Mouse (Mus musculus) liver, postnatal 0 days (tissue): ENCODE results near the gene Map2k3. TPM values are rescaled to one million over a fixed set of nuclear protein-coding genes. Genes with fewer than 3 reads are reported as not detected.
A peak's percentile ranks its signal among the peaks of the same experiment; 100 is the strongest.
"Not testable (repeated sequence)": the region's sequence is repeated elsewhere in the genome, so short reads cannot be mapped to it uniquely, and the experiment has no call there.

ENCODE experiments used
- ATAC-seq: fragments of 200-750 bp; cut with Nextera tagmentation; 2 replicates; pipeline ENCODE4 v1.8.0; 2017; ENCODE audit warnings: mild to moderate bottlenecking, moderate library complexity
- DNase-seq: peaks from one replicate; pipeline ENCODE4 v3.0.0-alpha.2; 2016
- H3K27ac ChIP-seq: fragments of 300-500 bp; sonication (generic); 2 replicates; pipeline ENCODE4 v1.5.1; 2014; ENCODE audit warnings: antibody characterized with exemption, moderate library complexity, mild to moderate bottlenecking, low read depth
- H3K27me3 ChIP-seq: fragments of 300-500 bp; sonication (generic); 2 replicates; pipeline ENCODE4 v1.6.1; 2014; ENCODE audit warnings: low read length, control low read depth, mixed read lengths; ENCODE audit not compliant: insufficient read depth
- H3K36me3 ChIP-seq: fragments of 300-500 bp; sonication (generic); replicated peaks from 2 replicates; pipeline ENCODE4 v1.6.1; 2014; ENCODE audit warnings: mild to moderate bottlenecking, control low read depth, low read length, moderate library complexity, mixed read lengths; ENCODE audit not compliant: insufficient read depth
- H3K4me1 ChIP-seq: fragments of 300-500 bp; sonication (generic); 2 replicates; pipeline ENCODE4 v1.6.1; 2014; ENCODE audit warnings: antibody characterized with exemption, mild to moderate bottlenecking, control low read depth; ENCODE audit not compliant: insufficient read depth
- H3K4me2 ChIP-seq: fragments of 300-500 bp; sonication (generic); 2 replicates; pipeline ENCODE4 v1.6.1; 2014; ENCODE audit warnings: low read depth, mild to moderate bottlenecking, low read length, moderate library complexity, mixed read lengths
- H3K4me3 ChIP-seq: fragments of 300-500 bp; sonication (generic); 2 replicates; pipeline ENCODE4 v1.5.1; 2014; ENCODE audit warnings: low read depth, low read length
- H3K9ac ChIP-seq: fragments of 300-500 bp; sonication (generic); replicated peaks from 2 replicates; pipeline ENCODE4 v1.6.1; 2014; ENCODE audit warnings: mild to moderate bottlenecking, moderate library complexity
- H3K9me3 ChIP-seq: fragments of 300-500 bp; sonication (generic); 2 replicates; pipeline ENCODE4 v1.6.1; 2016; ENCODE audit warnings: mild to moderate bottlenecking, control low read depth, low read length, mixed read lengths
- CTCF ChIP-seq: sonication (generic); IDR thresholded peaks from 2 replicates; pipeline ENCODE4 v1.5.1; 2016; ENCODE audit warnings: antibody characterized with exemption, low read depth
- EP300 ChIP-seq: IDR thresholded peaks from 2 replicates; pipeline ENCODE4 v1.6.1; 2016; ENCODE audit warnings: antibody characterized with exemption, low read depth, mild to moderate bottlenecking
- WGBS: fragments of 180-500 bp; shearing (Covaris S2); extraction: QIAGEN DNeasy Blood & Tissue Kit; methylation state at CpG from one replicate; pipeline ENCODE4 v1.1.7; 2014; ENCODE audit not compliant: insufficient replicate concordance; 5-methylcytosine and 5-hydroxymethylcytosine counted together
- polyA plus RNA-seq: library from polyadenylated mRNA; unstranded; fragments of >200 nt; fragmentation: Nextera tagmentation; extraction: Ambion mirVana; gene quantifications from 2 replicates; pipeline ENCODE4 v1.2.1, GENCODE M21; 2015

The Map2k3 gene
- 61.7 and 66.5 TPM in 2 replicates for polyA plus RNA-seq

DNA sequence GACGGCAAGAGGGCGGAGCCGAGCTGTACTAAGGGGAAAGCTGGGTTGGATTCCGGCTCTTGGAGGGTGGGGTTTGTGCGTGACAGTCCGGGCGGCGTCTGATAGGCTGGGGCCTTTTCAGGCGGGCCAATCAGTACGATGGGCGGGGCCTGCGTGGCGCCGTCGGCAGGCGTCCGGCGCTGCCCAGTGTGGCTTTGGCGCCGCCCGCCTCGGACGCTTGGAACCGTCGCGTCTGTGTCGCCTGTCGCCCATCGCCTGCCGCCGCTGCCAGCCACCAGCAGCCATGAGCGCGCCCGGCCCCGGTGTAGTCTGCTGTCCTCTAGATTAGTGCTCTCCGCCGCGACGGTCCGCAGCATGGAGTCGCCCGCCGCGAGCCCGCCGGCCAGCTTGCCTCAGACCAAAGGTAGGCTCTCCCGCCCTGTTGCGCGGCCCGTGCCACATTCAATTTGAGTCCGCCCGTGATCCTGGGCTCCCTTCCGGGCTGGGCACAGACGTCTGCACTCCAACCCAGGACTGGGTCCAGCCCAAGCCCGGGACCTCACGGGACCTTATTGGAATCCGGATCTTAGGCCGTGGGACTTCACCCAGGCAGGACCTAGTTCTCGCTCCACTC is at the start of gene Map2k3:
Gene Map2k3 (plus strand): TSS at position 165 of the 613 bp plus-strand sequence.
- ATAC-seq = peak; percentile 83
- Histone ChIP-seq H3K4me1 (peaks cover 58% of the 10 kb centered on the region), H3K36me3 (peaks cover 3% of the 10 kb centered on the region; the same call in 1 of the 2 replicates), H3K9me3 (no peaks in the 10 kb centered on the region), H3K27ac (peak within 1 kb of the TSS; percentile 95), H3K4me3 (peak within 1 kb of the TSS; percentile 96), H3K4me2 (peak within 1 kb of the TSS; percentile 78), H3K27me3 (no peaks in the 10 kb centered on the region), H3K9ac (peak within 1 kb of the TSS; percentile 99)
- DNase-seq = peak; percentile 98
- TF ChIP-seq CTCF (peak; percentile 17; the same call in 1 of the 2 replicates), EP300 (no peak)
- WGBS = under 1% methylated on average over 59 of the region's 59 CpGs

DNA sequence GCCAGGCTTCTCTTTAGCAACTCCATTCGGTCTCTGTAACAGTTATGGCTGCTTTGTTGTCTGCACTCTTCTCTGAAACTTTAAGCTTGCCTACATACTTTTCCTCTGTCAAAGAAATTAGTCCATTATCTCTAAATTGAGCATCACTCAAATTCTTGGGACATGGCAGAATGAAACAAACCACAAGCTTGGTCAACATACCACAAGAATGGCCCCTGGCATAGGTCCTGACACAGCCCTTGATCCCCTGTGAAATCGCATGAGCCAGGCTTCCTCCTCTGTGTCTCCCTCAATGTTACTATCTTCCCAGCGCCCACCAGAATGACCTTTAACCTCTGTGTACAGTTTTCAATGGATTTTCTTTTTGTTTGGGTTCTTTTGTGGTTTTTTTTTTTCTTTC is 49.4 kb upstream of the Map2k3 start:
- ATAC-seq = no peak
- 47% methylated on average over 3 of the region's 3 CpGs for WGBS
- TF ChIP-seq EP300 = no peak
- no peak for TF ChIP-seq CTCF

GRCm38 (mm10) chr11:60886986-60887385 is 44.8 kb upstream of the Map2k3 start:
- H3K36me3 ChIP-seq, DNase-seq, H3K27me3 ChIP-seq, H3K27ac ChIP-seq, H3K4me3 ChIP-seq, H3K9me3 ChIP-seq, H3K4me1 ChIP-seq, H3K9ac ChIP-seq, ATAC-seq, H3K4me2 ChIP-seq: not testable (repeated sequence)
- WGBS = 89% methylated on average over 2 of the region's 3 CpGs

More for the DNA sequence above, 49.4 kb upstream of the Map2k3 start:
- DNase-seq = no peak
- H3K36me3 ChIP-seq = no peaks in the 10 kb centered on the region
- H3K27me3 ChIP-seq = no peaks in the 10 kb centered on the region
- no peak overlapping the region for H3K27ac ChIP-seq
- H3K9ac ChIP-seq = no peak overlapping the region
- no peak overlapping the region for H3K4me2 ChIP-seq
- no peak overlapping the region for H3K4me3 ChIP-seq
- H3K9me3 ChIP-seq = no peaks in the 10 kb centered on the region
- peaks cover 3% of the 10 kb centered on the region for H3K4me1 ChIP-seq

DNA sequence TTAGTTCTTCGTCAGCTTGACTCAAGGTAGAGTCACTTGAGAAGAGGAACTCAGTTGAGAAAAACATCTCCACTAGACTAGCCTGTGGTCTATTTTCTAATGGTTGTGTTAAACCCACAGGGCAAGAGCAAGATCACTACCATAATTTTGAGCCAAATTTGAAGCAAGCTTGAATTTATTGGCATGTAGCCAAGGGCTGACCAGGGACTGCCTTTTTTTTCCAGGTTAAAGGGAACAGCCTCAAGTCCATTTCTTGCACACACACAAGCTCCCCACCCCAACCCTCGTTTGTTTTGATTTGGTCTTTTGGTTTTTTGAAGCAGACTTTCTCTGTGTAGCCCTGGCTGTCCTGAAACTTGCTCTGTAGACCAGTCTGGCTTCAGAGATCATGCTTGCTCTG is 42.0 kb upstream of the Map2k3 start:
- 48% methylated on average over 2 of the region's 2 CpGs for WGBS
- no peak for ATAC-seq
- Histone ChIP-seq H3K36me3 (no peaks in the 10 kb centered on the region), H3K9ac (no peak overlapping the region), H3K9me3 (no peaks in the 10 kb centered on the region), H3K4me2 (no peak overlapping the region), H3K27ac (no peak overlapping the region), H3K4me3 (no peak overlapping the region), H3K27me3 (no peaks in the 10 kb centered on the region), H3K4me1 (no peaks in the 10 kb centered on the region)
- DNase-seq = no peak
- no peak for TF ChIP-seq EP300
- no peak for TF ChIP-seq CTCF

- Histone ChIP-seq H3K4me2 (no peak overlapping the region), H3K36me3 (no peaks in the 10 kb centered on the region), H3K27ac (no peak overlapping the region), H3K4me3 (no peak overlapping the region), H3K27me3 (no peaks in the 10 kb centered on the region), H3K4me1 (no peaks in the 10 kb centered on the region), H3K9ac (no peak overlapping the region), H3K9me3 (no peaks in the 10 kb centered on the region)
- TF ChIP-seq CTCF = no peak
- TF ChIP-seq EP300 = no peak
- 57% methylated on average over 6 of the region's 6 CpGs for WGBS
- ATAC-seq = no peak
- no peak for DNase-seq
These were observed 41.5 kb upstream of the Map2k3 start for GRCm38 (mm10) chr11:60890286-60890685.

DNA sequence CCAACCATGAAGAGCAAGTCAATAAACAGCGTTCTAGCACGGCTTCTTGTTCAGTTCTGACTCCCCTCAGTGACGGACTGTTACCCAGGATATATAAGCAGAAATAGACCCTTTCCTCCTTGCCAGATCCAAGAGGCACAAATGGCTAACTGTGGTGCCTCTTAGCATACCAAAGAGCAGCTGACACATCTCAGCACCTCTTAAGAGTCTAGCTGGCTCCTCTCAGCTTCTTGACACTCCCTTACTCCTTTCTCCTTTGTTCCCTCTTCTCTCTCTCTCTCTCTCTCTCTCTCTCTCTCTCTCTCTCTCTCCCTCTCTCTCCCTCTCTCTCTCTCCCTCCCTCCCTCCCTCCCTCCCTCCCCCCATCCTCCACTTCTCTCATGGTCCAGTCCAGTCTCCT is 41.1 kb upstream of the Map2k3 start:
- Histone ChIP-seq H3K27ac (no peak overlapping the region), H3K9me3 (no peaks in the 10 kb centered on the region), H3K4me2 (no peak overlapping the region), H3K4me3 (no peak overlapping the region), H3K9ac (no peak overlapping the region), H3K36me3 (no peaks in the 10 kb centered on the region), H3K27me3 (no peaks in the 10 kb centered on the region), H3K4me1 (no peaks in the 10 kb centered on the region)
- 64% methylated on average over 3 of the region's 3 CpGs for WGBS
- ATAC-seq = no peak
- no peak for DNase-seq
- TF ChIP-seq CTCF (no peak), EP300 (no peak)

- DNase-seq = no peak
These were observed 35.9 kb upstream of the Map2k3 start for GRCm38 (mm10) chr11:60895915-60896314.

More at GRCm38 (mm10) chr11:60895915-60896314, 35.9 kb upstream of the Map2k3 start:
- no peaks in the 10 kb centered on the region for H3K4me1 ChIP-seq
- no peaks in the 10 kb centered on the region for H3K36me3 ChIP-seq
- H3K4me2 ChIP-seq = no peak overlapping the region
- H3K4me3 ChIP-seq = no peak overlapping the region
- TF ChIP-seq CTCF = no peak
- no peak for TF ChIP-seq EP300
- WGBS = 51% methylated on average over 4 of the region's 4 CpGs
- ATAC-seq = no peak
- H3K27me3 ChIP-seq = 0 out of 2 replicates have a peak, but pooled peaks cover 4% of the 10 kb centered on the region
- no peaks in the 10 kb centered on the region for H3K9me3 ChIP-seq
- H3K27ac ChIP-seq = no peak overlapping the region
- no peak overlapping the region for H3K9ac ChIP-seq
